Mouse (Mus musculus) forebrain, postnatal 0 days (tissue): ENCODE measurements around the gene Utp4. TPM values are rescaled to one million over a fixed set of nuclear protein-coding genes. Genes with fewer than 3 reads are reported as not detected.
"Not testable (repeated sequence)": the region's sequence is repeated elsewhere in the genome, so short reads cannot be mapped to it uniquely, and the experiment has no call there.

ENCODE experiments used
- ATAC-seq: fragments of 200-750 bp; cut with Nextera tagmentation; 2 replicates; pipeline ENCODE4 v1.8.0; 2017; ENCODE audit warnings: mild to moderate bottlenecking, moderate library complexity
- DNase-seq: peaks from one replicate; pipeline ENCODE4 v3.0.0-alpha.2; 2015
- H3K27ac ChIP-seq: fragments of 300-500 bp; sonication (generic); 2 replicates; pipeline ENCODE4 v1.5.1; 2014; ENCODE audit warnings: low read depth, mild to moderate bottlenecking, antibody characterized with exemption, low read length, moderate library complexity, mixed read lengths
- H3K27me3 ChIP-seq: fragments of 300-500 bp; sonication (generic); 2 replicates; pipeline ENCODE4 v1.6.1; 2014; ENCODE audit warnings: mild to moderate bottlenecking, low read length, mixed read lengths; ENCODE audit not compliant: insufficient read depth
- H3K36me3 ChIP-seq: fragments of 300-500 bp; sonication (generic); 2 replicates; pipeline ENCODE4 v1.6.1; 2014; ENCODE audit warnings: mild to moderate bottlenecking, moderate library complexity; ENCODE audit not compliant: insufficient read depth
- H3K4me1 ChIP-seq: fragments of 300-500 bp; sonication (generic); 2 replicates; pipeline ENCODE4 v1.6.1; 2014; ENCODE audit warnings: antibody characterized with exemption; ENCODE audit not compliant: insufficient read depth
- H3K4me2 ChIP-seq: fragments of 300-500 bp; sonication (generic); 2 replicates; pipeline ENCODE4 v1.6.1; 2014; ENCODE audit warnings: low read depth, mild to moderate bottlenecking, moderate library complexity
- H3K4me3 ChIP-seq: fragments of 300-500 bp; sonication (generic); 2 replicates; pipeline ENCODE4 v1.5.1; 2014; ENCODE audit warnings: low read depth, low read length, mixed read lengths
- H3K9ac ChIP-seq: fragments of 300-500 bp; sonication (generic); 2 replicates; pipeline ENCODE4 v1.6.1; 2014; ENCODE audit warnings: mild to moderate bottlenecking
- H3K9me3 ChIP-seq: fragments of 300-500 bp; sonication (generic); 2 replicates; pipeline ENCODE4 v1.6.1; 2016; ENCODE audit warnings: low read length
- CTCF ChIP-seq: sonication (generic); IDR thresholded peaks from 2 replicates; pipeline ENCODE4 v1.5.1; 2016; ENCODE audit warnings: antibody characterized with exemption, control low read depth, low read depth
- WGBS: fragments of 180-500 bp; shearing (Covaris S2); extraction: QIAGEN DNeasy Blood & Tissue Kit; methylation state at CpG from one replicate; pipeline ENCODE4 v1.1.7; 2014; 5-methylcytosine and 5-hydroxymethylcytosine counted together
- polyA plus RNA-seq: library from polyadenylated mRNA; unstranded; fragments of >200 nt; fragmentation: Nextera tagmentation; extraction: Ambion mirVana; gene quantifications from 2 replicates; pipeline ENCODE4 v1.2.1, GENCODE M21; 2015
- total RNA-seq: library from RNA; depleted of rRNA; stranded (reverse); fragments of >200 nt; gene quantifications from 2 replicates; pipeline ENCODE4 v1.2.3, GENCODE M21; 2014

Gene Utp4
- total and polyA plus RNA-seq, 2 experiments from 2014 or later = 22.2 to 30.4 TPM

GRCm38 (mm10) chr8:106870537-106871327, 22.7 kb upstream of the Utp4 start:
- Histone ChIP-seq H3K9ac (peak overlapping the region; percentile 58), H3K27me3 (peaks cover 8% of the 10 kb centered on the region), H3K4me2 (peak overlapping the region; percentile 96), H3K36me3 (peaks cover 13% of the 10 kb centered on the region), H3K9me3 (no peaks in the 10 kb centered on the region), H3K4me1 (peaks cover 18% of the 10 kb centered on the region), H3K27ac (peak overlapping the region; percentile 54; the same call in 1 of the 2 replicates), H3K4me3 (peak overlapping the region; percentile 62)
- 1% methylated on average over 59 of the region's 63 CpGs for WGBS
- DNase-seq (peak; percentile 70), ATAC-seq (peak; percentile 80)
- peak; percentile 59 for TF ChIP-seq CTCF

GRCm38 (mm10) chr8:106871328-106871926, 22.0 kb upstream of the Utp4 start:
- Histone ChIP-seq H3K4me2 (peak overlapping the region; percentile 96), H3K9me3 (no peaks in the 10 kb centered on the region), H3K27ac (no peak overlapping the region), H3K4me3 (peak overlapping the region; percentile 62), H3K36me3 (peaks cover 13% of the 10 kb centered on the region), H3K27me3 (peaks cover 8% of the 10 kb centered on the region), H3K4me1 (peaks cover 18% of the 10 kb centered on the region), H3K9ac (peak overlapping the region; percentile 58)
- no peak for TF ChIP-seq CTCF
- ATAC-seq = peak; percentile 26
- peak; percentile 61 for DNase-seq
- under 1% methylated on average over 15 of the region's 15 CpGs for WGBS

- Histone ChIP-seq H3K4me3 (peak overlapping the region; percentile 62), H3K4me2 (peak overlapping the region; percentile 96), H3K27ac (no peak overlapping the region), H3K9ac (peak overlapping the region; percentile 58), H3K4me1 (peaks cover 18% of the 10 kb centered on the region), H3K36me3 (peaks cover 17% of the 10 kb centered on the region), H3K9me3 (no peaks in the 10 kb centered on the region), H3K27me3 (peaks cover 8% of the 10 kb centered on the region)
- WGBS = 3% methylated on average over 22 of the region's 22 CpGs
- ATAC-seq = peak; percentile 75
- TF ChIP-seq CTCF = peak; percentile 54
- peak; percentile 51 for DNase-seq
These were observed 21.5 kb upstream of the Utp4 start for GRCm38 (mm10) chr8:106871931-106872371.

- Histone ChIP-seq H3K4me2 (peak overlapping the region; percentile 96), H3K27ac (no peak overlapping the region), H3K4me1 (peaks cover 18% of the 10 kb centered on the region), H3K27me3 (peaks cover 8% of the 10 kb centered on the region), H3K4me3 (peak overlapping the region; percentile 62), H3K9me3 (no peaks in the 10 kb centered on the region), H3K36me3 (peaks cover 23% of the 10 kb centered on the region), H3K9ac (peak overlapping the region; percentile 58)
- DNase-seq (no peak), ATAC-seq (no peak)
- TF ChIP-seq CTCF = no peak
- 9% methylated on average over 8 of the region's 8 CpGs for WGBS
These were observed 20.9 kb upstream of the Utp4 start for GRCm38 (mm10) chr8:106872454-106873034.

GRCm38 (mm10) chr8:106880121-106880707, 13.2 kb upstream of the Utp4 start:
- H3K36me3 ChIP-seq = peaks cover 43% of the 10 kb centered on the region
- H3K9me3 ChIP-seq = no peaks in the 10 kb centered on the region
- H3K4me3 ChIP-seq = no peak overlapping the region
- 86% methylated on average over 8 of the region's 8 CpGs for WGBS
- H3K27ac ChIP-seq = no peak overlapping the region
- H3K4me1 ChIP-seq = no peaks in the 10 kb centered on the region
- no peak overlapping the region for H3K4me2 ChIP-seq
- no peak for DNase-seq
- no peak for TF ChIP-seq CTCF
- H3K9ac ChIP-seq = no peak overlapping the region
- no peak for ATAC-seq
- H3K27me3 ChIP-seq = no peaks in the 10 kb centered on the region

- H3K4me1 ChIP-seq, H3K27me3 ChIP-seq, H3K27ac ChIP-seq, ATAC-seq, H3K4me3 ChIP-seq, DNase-seq, H3K4me2 ChIP-seq, H3K9me3 ChIP-seq, H3K9ac ChIP-seq: not testable (repeated sequence)
- WGBS = 93% methylated on average over 11 of the region's 11 CpGs
- H3K36me3 ChIP-seq = peaks cover 42% of the 10 kb centered on the region
These were observed 9.3 kb upstream of the Utp4 start for GRCm38 (mm10) chr8:106884094-106884493.

- peaks cover 35% of the 10 kb centered on the region for H3K36me3 ChIP-seq
- WGBS = 91% methylated on average over 4 of the region's 4 CpGs
- not testable (repeated sequence) for H3K4me3 ChIP-seq, H3K27me3 ChIP-seq, H3K4me1 ChIP-seq, H3K4me2 ChIP-seq, H3K9me3 ChIP-seq, DNase-seq, ATAC-seq, H3K27ac ChIP-seq, H3K9ac ChIP-seq
These were observed 8.5 kb upstream of the Utp4 start for GRCm38 (mm10) chr8:106884826-106885400.
